Mouse (Mus musculus): ENCODE measurements around the gene Amfr.

Amfr gene

DNA sequence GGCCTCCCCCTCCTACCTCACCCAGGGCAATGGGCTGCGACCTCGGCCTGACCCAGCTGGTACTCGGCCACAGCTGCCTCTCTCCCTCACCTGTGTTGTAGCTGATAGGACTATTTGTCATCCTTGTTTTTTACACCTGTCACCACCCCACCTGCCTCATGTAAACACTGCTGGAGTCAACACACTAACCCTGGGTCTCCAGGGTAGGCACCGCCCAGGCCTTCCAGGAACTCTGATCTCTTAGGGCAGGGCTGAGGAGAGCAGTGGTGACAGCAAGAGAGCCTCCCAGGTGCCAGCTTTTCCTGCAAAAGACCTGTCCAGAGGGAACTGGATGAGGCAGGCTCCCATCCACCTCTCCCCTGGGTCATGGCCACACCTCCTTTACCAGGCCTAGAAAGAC lies 83.4 kb downstream of the Amfr start:
- no peak for DNase-seq

GRCm38 (mm10) chr8:93925513-93925912 lies 87.1 kb downstream of the Amfr start:
- DNase-seq: no peak

GRCm38 (mm10) chr8:93923897-93924334 lies 88.7 kb downstream of the Amfr start:
- DNase-seq: no peak

Measured in spleen, adult 18-20 months (tissue).